Mouse (Mus musculus): ENCODE results near the gene Ganab. TPM values are rescaled to one million over a fixed set of nuclear protein-coding genes. Genes with fewer than 3 reads are reported as not detected.

Gene Ganab
- polyA plus RNA-seq, 1 experiment from 2014 or later, result 104 TPM

DNA sequence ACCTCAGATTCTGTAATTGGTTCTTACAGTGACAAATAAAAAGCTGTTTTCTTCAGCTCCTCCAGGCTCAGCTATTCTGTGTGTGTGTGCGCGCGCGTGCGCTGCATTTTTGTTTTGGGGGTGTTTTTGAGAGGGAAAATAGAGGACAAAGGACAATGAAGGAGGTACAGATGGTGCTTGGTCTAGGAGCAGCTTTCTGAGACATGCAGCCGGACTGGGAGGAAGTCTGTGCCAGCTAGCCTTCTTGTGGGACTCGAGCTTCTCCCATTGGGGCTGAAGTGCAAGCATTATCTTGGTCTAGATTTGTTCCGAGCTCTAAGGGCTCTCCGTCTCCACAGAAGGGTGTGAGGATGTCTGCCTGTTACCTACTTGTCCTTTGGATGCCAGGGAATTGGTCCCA, 54.4 kb downstream of the Ganab start:
- no peak overlapping the region for H3K4me3 ChIP-seq (replicated peaks)
- H3K9me3 ChIP-seq (replicated peaks), result no peaks in the 10 kb centered on the region
- H3K36me3 ChIP-seq, result peaks cover 64% of the 10 kb centered on the region
- peak overlapping the region; percentile 84; the same call in 1 of the 2 replicates for H3K27ac ChIP-seq (replicated peaks)
- H3K4me1 ChIP-seq, result peaks cover 33% of the 10 kb centered on the region
- H3K9ac ChIP-seq, result 0 out of 2 replicates have a peak overlapping the region, but pooled peaks have one; percentile 21
- no peak overlapping the region for H3K4me2 ChIP-seq (replicated peaks)
- H3K27me3 ChIP-seq, result no peaks in the 10 kb centered on the region
- 91% methylated on average over 9 of the region's 9 CpGs for WGBS
- ATAC-seq (ENCODE audit: insufficient number of reproducible peaks, low FRiP score, low TSS enrichment, low read depth), result no peak

DNA sequence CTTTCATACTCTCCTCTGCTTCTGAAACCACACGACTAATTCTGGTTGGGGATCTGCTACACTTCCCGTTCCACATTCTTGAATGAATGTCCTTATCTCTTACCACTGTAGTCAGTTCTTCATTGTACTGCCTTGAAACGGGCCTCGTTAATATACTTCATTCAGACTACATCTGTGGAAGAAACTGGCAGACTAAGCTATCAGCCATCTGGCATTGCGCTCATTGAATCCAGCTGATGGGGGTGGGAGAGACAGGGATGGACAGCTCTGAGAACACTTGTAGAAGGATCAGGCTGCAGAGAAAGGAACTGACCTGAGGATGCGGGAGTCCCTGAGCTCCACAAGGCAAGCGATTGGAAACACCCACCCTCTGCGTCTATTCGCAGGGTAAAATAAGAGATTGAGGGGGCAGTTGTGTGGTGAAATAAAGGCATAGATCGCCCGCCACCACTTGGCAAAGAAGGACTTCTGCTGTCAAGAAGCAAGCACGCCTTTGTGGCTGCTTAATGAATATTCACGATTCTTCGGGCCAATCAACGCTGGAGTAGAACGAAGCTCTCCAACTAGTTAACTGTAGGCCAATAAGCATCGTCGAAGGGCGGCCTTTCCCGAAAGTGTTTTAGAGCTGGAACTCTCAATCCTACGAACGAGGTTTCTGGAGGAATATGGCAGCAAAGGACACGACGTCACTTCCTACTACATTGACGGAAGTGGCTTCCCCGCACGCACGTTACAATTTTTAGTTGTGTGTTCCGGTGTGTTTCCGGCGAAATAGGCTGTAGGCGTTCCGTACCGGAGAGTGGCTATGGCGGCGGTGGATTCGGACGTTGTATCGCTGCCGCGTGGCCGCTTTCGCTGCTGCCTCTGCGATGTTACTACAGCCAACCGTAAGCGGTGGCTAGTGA, 55.5 kb downstream of the Ganab start, which contains the start of gene Tut1:
TSS of gene Tut1 (plus strand) at position 713 of the 905 bp plus-strand sequence.
- ATAC-seq (ENCODE audit: insufficient number of reproducible peaks, low FRiP score, low TSS enrichment, low read depth), result peak; percentile 94
- H3K36me3 ChIP-seq, result peaks cover 60% of the 10 kb centered on the region
- H3K9me3 ChIP-seq (replicated peaks), result no peaks in the 10 kb centered on the region
- H3K4me1 ChIP-seq, result peaks cover 33% of the 10 kb centered on the region
- WGBS, result 2% methylated on average over 46 of the region's 46 CpGs
- H3K9ac ChIP-seq, result peak within 1 kb of the TSS; percentile 72
- peak within 1 kb of the TSS; percentile 79 for H3K4me2 ChIP-seq (replicated peaks)
- H3K27ac ChIP-seq (replicated peaks), result peak within 1 kb of the TSS; percentile 84
- no peaks in the 10 kb centered on the region for H3K27me3 ChIP-seq
- peak within 1 kb of the TSS; percentile 91 for H3K4me3 ChIP-seq (replicated peaks)

DNA sequence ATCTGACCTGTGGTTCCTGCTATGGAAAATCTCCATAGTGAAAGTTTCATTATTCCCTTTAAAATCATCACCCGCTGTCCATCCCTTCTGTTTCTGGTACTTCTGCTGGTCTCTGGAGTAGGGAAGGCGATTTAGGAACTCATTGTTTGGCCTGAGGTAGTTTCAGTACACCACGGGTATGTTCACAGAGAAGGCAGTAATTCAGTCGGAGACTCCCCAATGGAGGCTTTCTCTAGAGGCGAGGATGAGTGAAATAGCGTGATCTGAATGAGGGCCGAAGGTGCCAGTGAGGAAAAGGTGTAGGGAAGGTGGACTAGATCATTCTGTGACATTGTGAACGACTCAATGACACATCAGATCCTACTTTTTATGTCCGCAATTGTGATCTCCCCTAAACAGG, 56.3 kb downstream of the Ganab start:
- no peak for ATAC-seq (ENCODE audit: insufficient number of reproducible peaks, low FRiP score, low TSS enrichment, low read depth)
- H3K27ac ChIP-seq (replicated peaks), result peak overlapping the region; percentile 84
- no peaks in the 10 kb centered on the region for H3K9me3 ChIP-seq (replicated peaks)
- H3K36me3 ChIP-seq, result peaks cover 59% of the 10 kb centered on the region
- H3K4me2 ChIP-seq (replicated peaks), result peak overlapping the region; percentile 79
- H3K9ac ChIP-seq, result peak overlapping the region; percentile 72
- H3K27me3 ChIP-seq, result no peaks in the 10 kb centered on the region
- peaks cover 33% of the 10 kb centered on the region for H3K4me1 ChIP-seq
- H3K4me3 ChIP-seq (replicated peaks), result peak overlapping the region; percentile 91
- WGBS, result 8% methylated on average over 9 of the region's 9 CpGs

DNA sequence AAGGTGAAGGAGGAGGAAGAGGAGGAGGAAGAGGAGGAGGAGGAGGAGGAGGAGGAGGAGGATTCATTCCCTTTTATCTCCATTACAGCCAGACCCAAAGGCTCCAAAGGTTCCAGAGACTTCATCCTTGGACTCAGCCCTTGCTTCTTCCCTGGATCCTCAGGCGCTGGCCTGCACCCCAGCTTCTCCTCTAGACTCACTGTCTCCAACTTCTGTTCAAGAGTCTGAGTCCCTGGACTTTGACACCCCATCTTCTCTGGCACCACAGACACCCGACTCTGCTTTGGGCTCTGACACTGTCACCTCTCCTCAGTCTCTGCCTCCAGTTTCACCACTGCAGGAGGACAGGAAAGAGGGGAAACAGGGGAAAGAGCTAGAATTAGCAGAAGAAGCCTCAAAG, 64.4 kb downstream of the Ganab start:
- H3K9ac ChIP-seq, result no peak overlapping the region
- ATAC-seq (ENCODE audit: insufficient number of reproducible peaks, low FRiP score, low TSS enrichment, low read depth), result no peak
- no peak overlapping the region for H3K27ac ChIP-seq (replicated peaks)
- H3K36me3 ChIP-seq, result peaks cover 81% of the 10 kb centered on the region
- WGBS, result 84% methylated on average over 2 of the region's 2 CpGs
- no peak overlapping the region for H3K4me3 ChIP-seq (replicated peaks)
- H3K9me3 ChIP-seq (replicated peaks), result no peaks in the 10 kb centered on the region
- H3K27me3 ChIP-seq, result no peaks in the 10 kb centered on the region
- peaks cover 16% of the 10 kb centered on the region for H3K4me1 ChIP-seq
- no peak overlapping the region for H3K4me2 ChIP-seq (replicated peaks)

DNA sequence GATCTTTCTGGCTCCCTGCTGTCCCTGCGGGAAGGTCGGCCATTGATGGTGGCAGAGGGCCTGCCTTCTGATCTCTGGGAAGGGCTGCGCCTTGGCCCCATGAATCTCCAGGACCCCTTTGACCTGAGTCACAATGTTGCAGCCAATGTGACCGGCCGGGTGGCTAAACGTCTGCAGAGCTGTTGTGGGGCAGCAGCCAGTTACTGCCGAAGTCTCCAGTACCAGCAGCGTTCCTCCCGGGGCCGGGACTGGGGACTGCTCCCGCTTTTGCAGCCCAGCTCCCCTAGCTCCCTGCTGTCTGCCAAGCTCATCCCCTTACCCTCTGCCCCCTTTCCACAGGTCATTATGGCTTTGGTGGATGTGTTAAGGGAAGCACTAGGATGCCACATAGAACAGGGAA, 67.2 kb downstream of the Ganab start:
- H3K4me2 ChIP-seq (replicated peaks), result peak overlapping the region; percentile 59; the same call in 1 of the 2 replicates
- WGBS, result 81% methylated on average over 11 of the region's 11 CpGs
- no peak overlapping the region for H3K4me3 ChIP-seq (replicated peaks)
- H3K27ac ChIP-seq (replicated peaks), result peak overlapping the region; percentile 98; the same call in 1 of the 2 replicates
- no peaks in the 10 kb centered on the region for H3K27me3 ChIP-seq
- H3K4me1 ChIP-seq, result peaks cover 22% of the 10 kb centered on the region
- H3K9me3 ChIP-seq (replicated peaks), result no peaks in the 10 kb centered on the region
- ATAC-seq (ENCODE audit: insufficient number of reproducible peaks, low FRiP score, low TSS enrichment, low read depth), result no peak
- no peak overlapping the region for H3K9ac ChIP-seq
- H3K36me3 ChIP-seq, result peaks cover 70% of the 10 kb centered on the region

DNA sequence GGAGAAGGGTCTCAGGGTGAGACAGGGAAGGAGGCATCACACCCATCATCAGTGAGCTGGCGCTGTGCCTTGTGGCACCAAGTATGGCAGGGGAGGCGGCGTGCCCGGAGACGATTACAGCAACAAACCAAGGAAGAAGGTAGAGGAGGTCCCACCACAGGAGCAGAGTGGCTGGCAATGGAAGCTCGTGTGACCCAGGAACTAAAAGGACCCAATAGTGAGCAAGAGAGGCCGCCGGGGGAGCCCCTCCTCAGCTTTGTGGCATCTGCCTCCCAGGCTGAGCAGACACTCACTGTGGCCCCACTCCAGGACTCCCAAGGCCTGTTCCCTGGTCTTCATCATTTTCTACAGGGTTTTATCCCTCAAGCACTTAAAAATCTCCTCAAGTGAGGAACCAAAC, 67.9 kb downstream of the Ganab start:
- 62% methylated on average over 8 of the region's 8 CpGs for WGBS

DNA sequence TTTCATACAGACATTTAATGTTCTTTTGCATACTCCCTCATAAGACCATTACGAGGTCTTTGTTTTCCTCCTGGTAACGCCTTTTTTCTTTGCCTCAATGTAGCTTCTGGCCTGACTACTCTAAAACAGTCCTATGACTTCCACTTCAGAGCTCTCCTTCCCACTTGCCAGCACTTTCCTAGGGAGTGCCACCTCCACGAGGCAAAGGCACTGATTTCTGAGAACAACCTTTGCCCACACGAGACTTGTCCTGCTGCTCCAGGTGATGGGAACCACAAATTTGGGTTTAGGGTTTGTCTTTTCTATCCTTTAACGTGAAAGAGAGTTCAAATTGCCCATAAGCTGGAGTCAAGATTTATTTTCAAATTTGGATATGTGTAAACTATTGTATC, 68.3 kb downstream of the Ganab start:
- H3K27me3 ChIP-seq, result no peaks in the 10 kb centered on the region
- WGBS, result 26% methylated on average over 5 of the region's 5 CpGs
- peaks cover 71% of the 10 kb centered on the region for H3K36me3 ChIP-seq
- peak overlapping the region; percentile 59 for H3K4me2 ChIP-seq (replicated peaks)
- peak overlapping the region; percentile 65 for H3K9ac ChIP-seq
- peak overlapping the region; percentile 79 for H3K4me3 ChIP-seq (replicated peaks)
- no peaks in the 10 kb centered on the region for H3K9me3 ChIP-seq (replicated peaks)
- peak overlapping the region; percentile 98 for H3K27ac ChIP-seq (replicated peaks)
- ATAC-seq (ENCODE audit: insufficient number of reproducible peaks, low FRiP score, low TSS enrichment, low read depth), result no peak
- peaks cover 22% of the 10 kb centered on the region for H3K4me1 ChIP-seq

More for the DNA sequence above, 67.9 kb downstream of the Ganab start:
- peak overlapping the region; percentile 65 for H3K9ac ChIP-seq
- ATAC-seq (ENCODE audit: insufficient number of reproducible peaks, low FRiP score, low TSS enrichment, low read depth), result no peak
- peak overlapping the region; percentile 98 for H3K27ac ChIP-seq (replicated peaks)
- no peaks in the 10 kb centered on the region for H3K9me3 ChIP-seq (replicated peaks)
- H3K4me3 ChIP-seq (replicated peaks), result peak overlapping the region; percentile 79
- H3K27me3 ChIP-seq, result no peaks in the 10 kb centered on the region
- H3K4me2 ChIP-seq (replicated peaks), result peak overlapping the region; percentile 59
- peaks cover 22% of the 10 kb centered on the region for H3K4me1 ChIP-seq
- H3K36me3 ChIP-seq, result peaks cover 70% of the 10 kb centered on the region

Small RNAs within 50 kb of the gene (microRNA-seq; reads per million reads assigned to microRNA genes)
- not detected for gene Mir5136 (ENCODE audit: borderline number of aligned reads)

Other genes starting within 250 kb of the Ganab start
- 0.76 and 0.83 TPM in 2 replicates for gene Chrm1, start 234.3 kb upstream of the Ganab start, polyA plus RNA-seq (2015; fragmentation: Nextera tagmentation; extraction: Ambion mirVana)
- gene Slc3a2, start 174.7 kb upstream of the Ganab start, polyA plus RNA-seq (2015; fragmentation: Nextera tagmentation; extraction: Ambion mirVana), result 122 and 128 TPM in 2 replicates
- gene Wdr74, start 162.2 kb upstream of the Ganab start, polyA plus RNA-seq (2015; fragmentation: Nextera tagmentation; extraction: Ambion mirVana), result 89.0 and 90.8 TPM in 2 replicates
- 0.70 and 1.2 TPM in 2 replicates for gene 1700092M07Rik, start 157.4 kb upstream of the Ganab start, polyA plus RNA-seq (2015; fragmentation: Nextera tagmentation; extraction: Ambion mirVana)
- 168 and 175 TPM in 2 replicates for gene Stx5a, start 156.7 kb upstream of the Ganab start, polyA plus RNA-seq (2015; fragmentation: Nextera tagmentation; extraction: Ambion mirVana)
- gene Nxf1, start 141.0 kb upstream of the Ganab start, polyA plus RNA-seq (2015; fragmentation: Nextera tagmentation; extraction: Ambion mirVana), result 175 and 192 TPM in 2 replicates
- gene Tmem223, start 127.1 kb upstream of the Ganab start, polyA plus RNA-seq (2015; fragmentation: Nextera tagmentation; extraction: Ambion mirVana), result 172 and 173 TPM in 2 replicates
- 82.8 and 88.3 TPM in 2 replicates for gene Tmem179b, start 123.6 kb upstream of the Ganab start, polyA plus RNA-seq (2015; fragmentation: Nextera tagmentation; extraction: Ambion mirVana)
- 27.3 and 30.0 TPM in 2 replicates for gene Taf6l, start 111.7 kb upstream of the Ganab start, polyA plus RNA-seq (2015; fragmentation: Nextera tagmentation; extraction: Ambion mirVana)
- 153 and 160 TPM in 2 replicates for gene Polr2g, start 99.5 kb upstream of the Ganab start, polyA plus RNA-seq (2015; fragmentation: Nextera tagmentation; extraction: Ambion mirVana)
- 5.6 and 5.9 TPM in 2 replicates for gene Zbtb3, start 95.5 kb upstream of the Ganab start, polyA plus RNA-seq (2015; fragmentation: Nextera tagmentation; extraction: Ambion mirVana)
- gene Ttc9c, start 78.7 kb upstream of the Ganab start, polyA plus RNA-seq (2015; fragmentation: Nextera tagmentation; extraction: Ambion mirVana), result 53.0 and 58.4 TPM in 2 replicates
- gene Hnrnpul2, start 78.1 kb upstream of the Ganab start, polyA plus RNA-seq (2015; fragmentation: Nextera tagmentation; extraction: Ambion mirVana), result 6.0 and 7.1 TPM in 2 replicates
- gene AC129217.1, start 68.3 kb upstream of the Ganab start, polyA plus RNA-seq (2015; fragmentation: Nextera tagmentation; extraction: Ambion mirVana), result not detected in 2 replicates
- 68.8 and 78.0 TPM in 2 replicates for gene Bscl2, start 60.6 kb upstream of the Ganab start, polyA plus RNA-seq (2015; fragmentation: Nextera tagmentation; extraction: Ambion mirVana)
- gene Gng3, start 58.9 kb upstream of the Ganab start, polyA plus RNA-seq (2015; fragmentation: Nextera tagmentation; extraction: Ambion mirVana), result 5.1 and 7.5 TPM in 2 replicates
- 2.0 and 3.5 TPM in 2 replicates for gene Lrrn4cl, start 47.3 kb upstream of the Ganab start, polyA plus RNA-seq (2015; fragmentation: Nextera tagmentation; extraction: Ambion mirVana)
- 177 and 194 TPM in 2 replicates for gene Ubxn1, start 26.6 kb upstream of the Ganab start, polyA plus RNA-seq (2015; fragmentation: Nextera tagmentation; extraction: Ambion mirVana)
- gene Uqcc3, start 17.1 kb upstream of the Ganab start, polyA plus RNA-seq (2015; fragmentation: Nextera tagmentation; extraction: Ambion mirVana), result 63.3 and 65.1 TPM in 2 replicates
- gene Lbhd1, start 14.3 kb upstream of the Ganab start, polyA plus RNA-seq (2015; fragmentation: Nextera tagmentation; extraction: Ambion mirVana), result 58.7 and 61.4 TPM in 2 replicates
- not detected in 2 replicates for gene Gm49403, start 14.1 kb upstream of the Ganab start, polyA plus RNA-seq (2015; fragmentation: Nextera tagmentation; extraction: Ambion mirVana)
- gene 1810009A15Rik, start 9.2 kb upstream of the Ganab start, polyA plus RNA-seq (2015; fragmentation: Nextera tagmentation; extraction: Ambion mirVana), result 82.8 and 84.2 TPM in 2 replicates
- gene Gm49416, start 9.1 kb upstream of the Ganab start, polyA plus RNA-seq (2015; fragmentation: Nextera tagmentation; extraction: Ambion mirVana), result 0.24 TPM in 1 of 2 replicates, not detected in the other
- gene Ints5, start 5.1 kb upstream of the Ganab start, polyA plus RNA-seq (2015; fragmentation: Nextera tagmentation; extraction: Ambion mirVana), result 42.7 and 45.8 TPM in 2 replicates
- 51.5 and 53.3 TPM in 2 replicates for gene B3gat3, start 22.3 kb downstream of the Ganab start, polyA plus RNA-seq (2015; fragmentation: Nextera tagmentation; extraction: Ambion mirVana)
- gene Rom1, start 31.3 kb downstream of the Ganab start, polyA plus RNA-seq (2015; fragmentation: Nextera tagmentation; extraction: Ambion mirVana), result 4.2 and 4.5 TPM in 2 replicates
- gene Eml3, start 31.5 kb downstream of the Ganab start, polyA plus RNA-seq (2015; fragmentation: Nextera tagmentation; extraction: Ambion mirVana), result 41.3 and 43.1 TPM in 2 replicates
- 155 and 156 TPM in 2 replicates for gene Mta2, start 43.8 kb downstream of the Ganab start, polyA plus RNA-seq (2015; fragmentation: Nextera tagmentation; extraction: Ambion mirVana)
- 31.0 and 32.8 TPM in 2 replicates for gene Tut1, start 55.8 kb downstream of the Ganab start, polyA plus RNA-seq (2015; fragmentation: Nextera tagmentation; extraction: Ambion mirVana)
- gene Eef1g, start 69.0 kb downstream of the Ganab start, polyA plus RNA-seq (2015; fragmentation: Nextera tagmentation; extraction: Ambion mirVana), result 443 and 458 TPM in 2 replicates
- gene Ahnak, start 91.2 kb downstream of the Ganab start, polyA plus RNA-seq (2015; fragmentation: Nextera tagmentation; extraction: Ambion mirVana), result 71.9 and 92.4 TPM in 2 replicates
- 1.3 and 1.4 TPM in 2 replicates for gene Scgb1a1, start 189.9 kb downstream of the Ganab start, polyA plus RNA-seq (2015; fragmentation: Nextera tagmentation; extraction: Ambion mirVana)
- gene Asrgl1, start 237.6 kb downstream of the Ganab start, polyA plus RNA-seq (2015; fragmentation: Nextera tagmentation; extraction: Ambion mirVana), result 12.0 and 14.1 TPM in 2 replicates

Measured in embryonic facial prominence, embryonic 15.5 days (tissue).